Mouse (Mus musculus) lung, adult 18-20 months (tissue): ENCODE data around the gene Tll2.
A peak's percentile ranks its signal among the peaks of the same experiment; 100 is the strongest.

ENCODE experiments used
- DNase-seq, 2 experiments: peaks; one replicate each; pipeline ENCODE4 v3.0.0; 2022; ENCODE audit warnings: mixed read lengths in 2 of 2

The Tll2 gene

GRCm38 (mm10) chr19:41206811-41207344, at the start of gene Tll2:
Tll2 (minus strand) TSS chr19:41206835.
- peak; percentile 49 to 66 for DNase-seq

GRCm38 (mm10) chr19:41254584-41254983, 47.9 kb upstream of the Tll2 start:
- peak; percentile 53 to 55 for DNase-seq

- peak; percentile 12 to 30 for DNase-seq
These were observed 42.3 kb upstream of the Tll2 start for GRCm38 (mm10) chr19:41248968-41249367.

GRCm38 (mm10) chr19:41248271-41248670, 41.6 kb upstream of the Tll2 start:
- DNase-seq = no peak

- DNase-seq = no peak
These were observed 39.6 kb upstream of the Tll2 start for GRCm38 (mm10) chr19:41246271-41246670.

GRCm38 (mm10) chr19:41244581-41244980, 37.9 kb upstream of the Tll2 start:
- peak; percentile 17 to 31 for DNase-seq

GRCm38 (mm10) chr19:41241997-41242396, 35.4 kb upstream of the Tll2 start:
- no peak for DNase-seq

GRCm38 (mm10) chr19:41233698-41234097, 27.1 kb upstream of the Tll2 start:
- no peak for DNase-seq

GRCm38 (mm10) chr19:41208326-41208725, 1.7 kb upstream of the Tll2 start:
- DNase-seq = no peak

GRCm38 (mm10) chr19:41206041-41206810, 409 bp downstream of the Tll2 start:
- DNase-seq = no peak

- DNase-seq = no peak
These were observed 2.2 kb downstream of the Tll2 start for GRCm38 (mm10) chr19:41204159-41205081.

GRCm38 (mm10) chr19:41197606-41198005, 9.0 kb downstream of the Tll2 start:
- no peak for DNase-seq

GRCm38 (mm10) chr19:41193379-41193778, 13.3 kb downstream of the Tll2 start:
- DNase-seq = no peak

GRCm38 (mm10) chr19:41192953-41193352, 13.7 kb downstream of the Tll2 start:
- no peak for DNase-seq

DNA sequence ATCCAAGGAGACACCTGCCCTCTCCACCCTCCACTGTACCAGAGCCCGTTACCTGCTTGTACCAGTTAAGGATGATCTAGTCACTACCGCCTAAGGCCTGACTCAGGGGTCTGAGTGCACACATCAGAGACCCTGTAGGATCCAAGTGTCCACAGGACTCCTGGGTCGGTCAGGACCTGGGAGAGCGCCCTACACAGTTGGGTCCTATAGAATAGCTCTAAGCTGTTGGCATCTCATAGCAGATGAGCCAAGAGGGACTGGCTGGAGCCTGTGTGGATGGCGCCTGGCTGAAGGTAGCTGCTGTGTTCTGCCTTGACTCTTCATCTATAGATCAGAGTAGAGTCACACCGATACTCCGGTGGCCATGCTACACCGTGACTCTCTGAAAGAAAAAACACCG, 14.9 kb downstream of the Tll2 start:
- no peak for DNase-seq

GRCm38 (mm10) chr19:41190876-41191434, 15.7 kb downstream of the Tll2 start:
- no peak for DNase-seq

DNA sequence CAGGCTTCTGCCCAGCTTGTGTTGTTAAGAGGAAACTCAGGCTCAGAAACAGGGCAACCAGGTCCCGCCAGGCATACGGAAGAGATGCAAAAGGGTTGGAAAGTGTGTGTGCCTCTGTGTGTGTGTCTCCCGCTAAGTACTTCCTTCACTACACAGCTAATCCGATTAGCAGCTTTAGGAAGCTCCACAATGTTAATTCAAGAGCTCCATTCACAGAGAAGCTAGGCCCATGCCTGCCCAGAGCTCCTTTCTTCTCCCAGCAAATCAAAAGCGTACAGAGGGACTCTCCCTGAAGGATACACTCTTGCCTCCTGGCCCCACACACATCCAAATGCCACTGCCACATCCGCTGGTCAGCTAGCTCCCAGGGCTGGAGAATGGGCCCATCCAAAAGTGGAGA, 29.3 kb downstream of the Tll2 start:
- no peak for DNase-seq

DNA sequence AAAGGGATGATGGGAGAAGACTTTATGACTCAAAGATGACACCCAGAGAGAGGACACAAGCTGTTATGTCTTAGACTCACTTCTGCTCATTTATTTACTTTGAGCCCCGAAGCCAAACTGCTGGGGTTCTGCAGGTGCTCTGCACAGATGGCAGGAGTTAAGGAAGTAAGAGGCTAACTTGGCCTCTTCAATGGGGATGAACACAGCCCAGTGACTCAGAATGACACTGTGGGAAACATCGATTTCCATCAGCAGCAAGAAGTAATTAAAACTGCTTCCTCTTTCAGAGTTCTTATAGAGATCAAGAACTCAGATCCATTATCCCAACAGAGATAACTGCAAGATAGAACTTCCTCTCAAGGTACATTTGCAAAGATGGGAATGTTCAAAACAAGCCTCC, 29.8 kb downstream of the Tll2 start:
- DNase-seq = no peak

DNA sequence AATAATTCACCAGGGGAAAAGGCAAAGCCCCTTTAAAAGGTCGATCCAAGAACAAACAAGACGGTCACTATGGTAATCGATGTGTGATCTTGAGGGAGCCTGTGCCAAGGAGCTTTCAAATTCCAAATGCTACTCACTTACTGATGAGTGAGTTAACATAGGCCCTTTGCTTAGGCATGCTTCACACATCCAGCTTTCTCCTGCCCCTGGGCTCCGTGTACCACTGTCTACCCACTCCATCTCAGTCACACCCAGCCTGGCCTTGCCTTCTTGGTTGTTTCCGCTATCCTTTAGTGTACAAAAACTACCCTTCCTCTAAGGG, 40.8 kb downstream of the Tll2 start:
- no peak for DNase-seq

- no peak for DNase-seq
These were observed 41.3 kb downstream of the Tll2 start for GRCm38 (mm10) chr19:41165144-41165913.

GRCm38 (mm10) chr19:41164447-41165095, 42.1 kb downstream of the Tll2 start:
- no peak for DNase-seq

DNA sequence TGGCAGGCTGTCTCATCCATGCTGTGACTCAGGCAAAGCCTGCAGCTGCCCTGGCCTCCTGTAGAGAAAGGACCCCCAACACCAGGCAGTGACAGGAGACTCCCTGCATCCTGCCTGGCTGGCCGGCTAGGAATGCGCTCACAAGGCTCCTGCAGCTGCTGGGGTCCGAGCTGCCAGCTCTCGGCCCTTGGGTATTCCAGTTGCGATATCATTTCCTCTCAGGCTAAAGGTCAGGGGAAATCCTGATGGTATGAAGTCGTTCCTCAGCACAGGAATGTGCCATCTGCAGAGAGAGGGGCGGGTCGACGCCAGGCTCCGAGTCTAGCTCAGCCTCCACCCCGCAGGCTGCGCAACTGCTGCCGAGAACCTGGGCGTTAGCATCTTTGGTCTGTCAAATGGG, 46.2 kb downstream of the Tll2 start:
- peak in 1 of 2 experiments; percentile 10 for DNase-seq
